Mouse (Mus musculus): ENCODE results near the gene Ncoa3.

- TF ChIP-seq CTCF (IDR thresholded peaks at IDR 0.05; ENCODE audit: borderline replicate concordance, extremely low read depth, insufficient read depth, insufficient read length) (no peak), POLR2A (IDR thresholded peaks at IDR 0.05; ENCODE audit: borderline replicate concordance, extremely low read depth, insufficient read depth, insufficient read length, poor library complexity, severe bottlenecking) (no peak)
Observed at GRCm38 (mm10) chr2:165998969-165999368, 6.5 kb downstream of the Ncoa3 start.
